Mouse (Mus musculus): ENCODE measurements around the gene Ltc4s. TPM values are rescaled to one million over a fixed set of nuclear protein-coding genes. Genes with fewer than 3 reads are reported as not detected.
A peak's percentile ranks its signal among the peaks of the same experiment; 100 is the strongest.

Ltc4s gene
- polyA plus RNA-seq, 1 experiment from 2014 or later, result 2.9 TPM

- Histone ChIP-seq H3K9ac (replicated peaks) (peak overlapping the region; percentile 30; the same call in 1 of the 2 replicates), H3K4me3 (replicated peaks) (peak overlapping the region; percentile 80; the same call in 1 of the 2 replicates), H3K36me3 (no peaks in the 10 kb centered on the region), H3K9me3 (replicated peaks) (no peaks in the 10 kb centered on the region), H3K4me2 (peak overlapping the region; percentile 91), H3K4me1 (peaks cover 47% of the 10 kb centered on the region), H3K27me3 (replicated peaks) (no peaks in the 10 kb centered on the region), H3K27ac (replicated peaks) (no peak overlapping the region)
- no peak for ATAC-seq (ENCODE audit: low FRiP score)
- 44% methylated on average over 7 of the region's 7 CpGs for WGBS
Measured at GRCm38 (mm10) chr11:50222559-50223276, 15.7 kb downstream of the Ltc4s start.

DNA sequence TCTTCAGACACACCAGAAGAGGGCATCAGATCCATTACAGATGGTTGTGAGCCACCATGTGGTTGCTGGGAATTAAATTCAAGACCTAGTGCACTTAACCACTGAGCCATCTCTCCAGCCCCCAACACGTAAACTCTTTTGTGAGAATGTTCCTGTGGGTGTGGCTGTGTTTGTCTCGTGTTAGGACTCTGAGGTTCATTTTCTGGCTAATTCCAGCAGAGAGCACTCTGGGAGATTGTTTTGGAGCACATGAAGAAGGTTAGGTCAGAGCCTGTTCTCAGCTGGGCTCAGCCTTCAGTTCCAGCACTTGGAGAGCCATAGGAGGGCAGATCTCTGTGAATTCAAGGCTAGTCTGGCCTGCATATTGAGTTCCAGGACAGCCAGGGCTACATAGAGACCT is 18.6 kb downstream of the Ltc4s start:
- WGBS, result 48% methylated on average over 2 of the region's 2 CpGs
- Histone ChIP-seq H3K4me3 (replicated peaks) (no peak overlapping the region), H3K27ac (replicated peaks) (no peak overlapping the region), H3K4me2 (no peak overlapping the region), H3K36me3 (no peaks in the 10 kb centered on the region), H3K9ac (replicated peaks) (no peak overlapping the region), H3K4me1 (peaks cover 42% of the 10 kb centered on the region), H3K9me3 (replicated peaks) (no peaks in the 10 kb centered on the region), H3K27me3 (replicated peaks) (no peaks in the 10 kb centered on the region)
- ATAC-seq (ENCODE audit: low FRiP score), result no peak

DNA sequence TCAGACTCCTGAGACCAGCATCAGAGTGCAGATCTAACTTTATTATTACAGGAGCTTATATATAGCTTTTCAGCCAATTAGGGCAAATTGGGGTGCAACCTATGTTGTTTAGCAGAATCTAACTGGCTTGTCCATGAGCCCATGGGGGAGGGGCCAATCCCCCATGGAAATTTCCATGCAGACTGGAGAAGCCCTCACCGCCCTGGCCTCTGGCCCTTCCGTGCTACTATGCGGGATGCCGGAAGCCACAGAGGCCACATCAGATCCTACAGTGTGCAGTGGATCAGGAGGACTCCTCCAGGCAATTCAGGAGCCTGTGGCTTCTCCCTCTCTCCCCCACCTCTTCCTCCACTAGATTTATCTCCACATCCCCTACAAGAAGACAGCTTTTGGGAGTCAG is 20.6 kb downstream of the Ltc4s start:
- H3K36me3 ChIP-seq, result no peaks in the 10 kb centered on the region
- no peak overlapping the region for H3K4me2 ChIP-seq
- 71% methylated on average over 4 of the region's 4 CpGs for WGBS
- H3K4me1 ChIP-seq, result peaks cover 27% of the 10 kb centered on the region
- no peak overlapping the region for H3K4me3 ChIP-seq (replicated peaks)
- no peak overlapping the region for H3K27ac ChIP-seq (replicated peaks)
- H3K9me3 ChIP-seq (replicated peaks), result no peaks in the 10 kb centered on the region
- H3K9ac ChIP-seq (replicated peaks), result no peak overlapping the region
- no peak for ATAC-seq (ENCODE audit: low FRiP score)
- H3K27me3 ChIP-seq (replicated peaks), result no peaks in the 10 kb centered on the region

DNA sequence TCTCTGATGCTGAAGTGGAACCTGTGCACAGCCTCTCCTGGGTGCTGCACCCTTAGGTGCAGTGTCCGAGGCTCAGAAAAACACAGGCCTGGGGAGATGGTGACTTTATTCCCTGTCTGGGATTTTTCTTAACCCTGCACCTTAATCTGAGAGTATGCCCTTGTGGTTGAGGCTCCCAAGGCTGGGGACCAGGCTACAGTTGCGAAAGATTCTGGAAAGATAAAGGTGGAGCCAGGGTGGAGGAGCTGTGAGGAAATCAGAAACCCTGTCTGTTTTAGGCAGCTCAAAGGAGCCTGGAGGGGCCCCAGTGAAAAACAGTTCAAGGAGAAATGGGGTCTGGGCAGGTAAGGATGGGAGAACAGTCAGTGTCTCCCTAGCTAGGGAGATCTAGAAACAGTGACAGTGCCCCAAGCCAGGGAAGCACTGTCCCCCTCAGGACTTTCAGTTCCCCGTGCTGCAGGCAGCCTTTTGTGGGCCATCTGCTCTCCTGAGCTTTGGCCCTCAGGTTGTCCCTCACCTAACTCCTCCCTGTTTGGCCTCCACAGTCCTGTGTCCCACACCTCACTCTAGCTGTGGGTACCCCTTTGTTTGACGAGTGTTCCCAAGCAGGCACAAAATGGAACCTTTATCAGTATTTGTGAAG is 21.6 kb downstream of the Ltc4s start:
- Histone ChIP-seq H3K9ac (replicated peaks) (no peak overlapping the region), H3K4me2 (no peak overlapping the region), H3K9me3 (replicated peaks) (no peaks in the 10 kb centered on the region), H3K36me3 (no peaks in the 10 kb centered on the region), H3K4me3 (replicated peaks) (no peak overlapping the region), H3K27me3 (replicated peaks) (no peaks in the 10 kb centered on the region), H3K4me1 (peaks cover 22% of the 10 kb centered on the region), H3K27ac (replicated peaks) (no peak overlapping the region)
- ATAC-seq (ENCODE audit: low FRiP score), result no peak
- WGBS, result 84% methylated on average over 4 of the region's 4 CpGs

DNA sequence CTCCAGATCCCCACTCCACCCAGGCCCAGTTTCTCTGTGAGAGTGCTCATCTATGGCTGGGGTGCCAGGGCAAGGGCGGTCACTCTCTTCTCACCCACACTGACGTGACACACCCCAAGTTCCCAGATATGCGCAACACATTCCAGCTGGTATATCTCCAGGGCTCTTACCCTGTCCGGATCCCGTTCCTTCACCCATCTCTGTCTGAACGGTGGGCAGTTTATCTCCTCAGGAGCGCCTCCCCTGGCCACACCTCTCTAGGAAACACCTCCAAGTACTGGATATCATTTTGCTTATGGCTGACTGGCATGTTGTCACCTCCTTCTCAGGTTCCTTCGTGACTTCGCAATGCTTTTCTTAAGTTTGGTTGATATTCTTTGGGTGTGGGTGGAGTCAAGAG is 22.8 kb downstream of the Ltc4s start:
- no peaks in the 10 kb centered on the region for H3K9me3 ChIP-seq (replicated peaks)
- H3K9ac ChIP-seq (replicated peaks), result 0 out of 2 replicates have a peak overlapping the region, but pooled peaks have one; percentile 21
- H3K27me3 ChIP-seq (replicated peaks), result no peaks in the 10 kb centered on the region
- H3K4me1 ChIP-seq, result peaks cover 32% of the 10 kb centered on the region
- WGBS, result 27% methylated on average over 9 of the region's 9 CpGs
- ATAC-seq (ENCODE audit: low FRiP score), result no peak
- peak overlapping the region; percentile 35 for H3K4me2 ChIP-seq
- no peaks in the 10 kb centered on the region for H3K36me3 ChIP-seq
- H3K27ac ChIP-seq (replicated peaks), result peak overlapping the region; percentile 48; the same call in 1 of the 2 replicates
- H3K4me3 ChIP-seq (replicated peaks), result no peak overlapping the region

DNA sequence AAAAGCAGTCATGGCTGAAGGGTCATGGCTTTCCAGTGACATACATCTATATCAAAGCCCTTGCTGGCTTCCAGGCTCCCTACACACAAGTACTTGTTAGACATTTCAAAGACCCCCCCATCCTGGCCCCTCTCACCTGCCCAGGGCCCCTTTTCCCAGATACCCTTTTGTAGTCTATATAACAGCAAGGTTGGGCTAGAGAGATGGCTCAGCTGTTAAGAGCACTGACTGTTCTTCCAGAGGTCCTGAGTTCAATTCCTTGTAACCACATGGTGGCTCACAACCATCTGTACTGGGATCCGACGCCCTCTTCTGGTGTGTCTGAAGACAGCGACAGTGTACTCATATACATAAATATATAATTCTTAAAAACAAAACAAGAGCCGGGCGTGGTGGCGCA is 23.8 kb downstream of the Ltc4s start:
- H3K4me1 ChIP-seq, result peaks cover 33% of the 10 kb centered on the region
- no peak overlapping the region for H3K4me2 ChIP-seq
- ATAC-seq (ENCODE audit: low FRiP score), result no peak
- H3K4me3 ChIP-seq (replicated peaks), result no peak overlapping the region
- no peaks in the 10 kb centered on the region for H3K27me3 ChIP-seq (replicated peaks)
- 92% methylated on average over 6 of the region's 6 CpGs for WGBS
- H3K36me3 ChIP-seq, result no peaks in the 10 kb centered on the region
- no peak overlapping the region for H3K27ac ChIP-seq (replicated peaks)
- no peaks in the 10 kb centered on the region for H3K9me3 ChIP-seq (replicated peaks)
- H3K9ac ChIP-seq (replicated peaks), result no peak overlapping the region

DNA sequence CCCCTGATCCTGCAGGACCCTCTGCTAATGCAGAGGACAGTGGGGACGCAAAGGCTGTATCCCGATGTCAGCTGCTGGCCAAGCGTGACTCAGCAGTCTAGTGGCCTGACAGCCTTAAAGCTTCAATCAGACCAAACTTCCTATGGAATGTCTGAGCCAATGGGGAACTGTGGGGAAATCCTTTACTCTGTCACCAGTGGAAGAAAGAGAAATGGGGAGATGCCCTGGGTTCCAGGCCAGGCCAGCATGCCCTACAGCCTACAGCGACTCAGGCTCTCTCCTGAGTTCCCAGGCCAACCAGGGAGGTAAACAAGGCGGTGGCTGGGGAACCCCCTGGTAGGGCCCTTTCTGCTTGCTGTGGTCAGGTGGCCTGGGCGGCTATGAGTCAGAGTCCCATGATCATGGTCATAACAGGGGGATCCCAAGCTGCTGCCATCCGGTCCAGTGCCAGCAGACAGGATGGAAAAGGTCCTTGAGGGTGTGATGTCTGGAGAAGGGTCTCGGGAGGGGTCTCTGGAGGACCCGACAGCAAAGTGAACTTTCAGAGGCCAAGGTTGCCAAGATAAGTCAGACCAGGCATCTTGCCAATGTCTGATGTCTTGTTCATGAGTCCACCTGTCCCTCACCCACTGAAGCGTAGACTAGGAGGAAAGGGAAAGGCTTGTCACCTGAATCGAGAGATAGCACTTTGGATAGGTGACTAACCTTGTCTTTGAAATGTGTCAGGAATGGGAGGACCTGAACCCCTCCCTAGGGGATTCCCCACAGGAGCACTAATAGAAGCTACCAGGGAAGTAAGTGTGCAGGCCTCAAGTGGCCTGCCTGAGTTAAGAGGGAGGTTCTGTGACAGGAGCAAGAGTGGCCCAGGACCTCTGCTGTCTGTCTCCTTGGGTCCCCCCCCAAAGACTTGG is 25.3 kb downstream of the Ltc4s start:
- Histone ChIP-seq H3K4me2 (no peak overlapping the region), H3K27ac (replicated peaks) (no peak overlapping the region), H3K4me3 (replicated peaks) (no peak overlapping the region), H3K27me3 (replicated peaks) (no peaks in the 10 kb centered on the region), H3K9ac (replicated peaks) (no peak overlapping the region), H3K4me1 (peaks cover 43% of the 10 kb centered on the region), H3K36me3 (no peaks in the 10 kb centered on the region), H3K9me3 (replicated peaks) (no peaks in the 10 kb centered on the region)
- ATAC-seq (ENCODE audit: low FRiP score), result no peak
- WGBS, result 71% methylated on average over 11 of the region's 11 CpGs

DNA sequence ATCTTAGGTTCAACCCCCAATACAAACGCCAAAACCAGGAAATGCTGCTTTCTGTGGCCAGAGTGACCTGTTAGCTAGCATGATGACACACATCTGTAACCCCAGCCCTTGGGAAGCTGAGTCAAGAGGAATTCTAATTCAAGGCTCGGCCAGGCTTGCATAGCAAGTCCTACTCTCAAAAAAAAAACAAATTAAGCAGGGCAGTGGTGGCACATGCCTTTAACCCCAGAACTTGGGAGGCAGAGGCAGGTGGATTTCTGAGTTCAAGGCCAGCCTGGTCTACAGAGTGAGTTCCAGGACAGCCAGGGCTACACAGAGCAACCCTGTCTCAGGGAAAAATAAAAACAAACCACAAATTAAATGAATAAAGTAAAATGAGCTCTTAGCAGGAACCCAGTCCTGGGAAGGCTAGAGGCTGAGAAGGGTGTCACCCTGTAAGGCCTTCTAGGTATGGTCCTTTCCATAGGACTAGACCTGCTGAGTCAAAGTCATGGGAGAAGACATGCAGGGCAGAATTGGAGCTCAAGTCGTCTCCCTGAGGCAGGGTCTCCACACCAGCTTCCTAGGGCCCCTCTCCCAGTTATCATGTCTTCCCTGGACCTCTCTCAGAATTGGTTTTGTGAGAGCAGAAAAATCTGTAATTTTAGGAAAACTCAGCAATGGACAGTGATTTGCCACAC is 26.2 kb downstream of the Ltc4s start:
- 76% methylated on average over 3 of the region's 3 CpGs for WGBS
- H3K9me3 ChIP-seq (replicated peaks), result no peaks in the 10 kb centered on the region
- ATAC-seq (ENCODE audit: low FRiP score), result no peak
- no peak overlapping the region for H3K4me2 ChIP-seq
- no peak overlapping the region for H3K9ac ChIP-seq (replicated peaks)
- H3K4me3 ChIP-seq (replicated peaks), result no peak overlapping the region
- H3K27me3 ChIP-seq (replicated peaks), result no peaks in the 10 kb centered on the region
- peaks cover 46% of the 10 kb centered on the region for H3K4me1 ChIP-seq
- no peak overlapping the region for H3K27ac ChIP-seq (replicated peaks)
- peaks cover 8% of the 10 kb centered on the region for H3K36me3 ChIP-seq

DNA sequence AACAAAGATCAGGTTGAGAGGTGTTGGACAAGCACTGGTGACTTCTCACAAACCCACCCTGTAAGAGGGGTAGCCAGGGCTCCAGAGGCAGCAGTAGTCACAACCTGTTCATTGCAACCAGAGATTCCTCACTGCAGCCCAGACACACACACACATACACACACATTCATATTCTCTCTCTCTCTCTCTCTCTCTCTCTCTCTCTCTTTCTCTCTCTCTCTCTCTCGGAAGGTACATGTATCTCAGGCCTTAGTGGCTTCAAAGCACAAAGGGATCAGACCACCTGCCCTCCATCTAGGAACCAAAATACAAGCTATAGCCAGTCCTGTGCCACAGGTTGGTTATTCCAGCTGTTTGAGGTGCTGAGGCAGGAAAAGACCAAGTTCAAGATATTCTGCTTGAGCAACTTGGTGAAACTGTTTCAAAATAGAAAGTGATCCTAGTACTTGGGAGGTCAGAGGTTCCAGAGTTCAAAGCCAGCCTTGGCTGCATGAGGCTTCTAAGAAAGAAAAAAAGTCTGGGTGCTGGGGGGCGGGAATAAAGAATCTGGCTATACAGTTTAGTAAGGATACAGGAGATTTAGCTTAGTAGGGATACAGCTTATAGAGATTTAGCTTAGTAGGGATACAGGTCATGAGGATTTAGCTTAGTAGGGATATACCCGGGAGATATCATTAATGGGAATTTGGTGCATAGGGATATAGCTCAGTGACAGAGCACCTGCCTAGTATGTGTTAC is 26.9 kb downstream of the Ltc4s start:
- peak overlapping the region; percentile 98 for H3K27ac ChIP-seq (replicated peaks)
- peaks cover 15% of the 10 kb centered on the region for H3K36me3 ChIP-seq
- no peaks in the 10 kb centered on the region for H3K9me3 ChIP-seq (replicated peaks)
- H3K4me1 ChIP-seq, result peaks cover 46% of the 10 kb centered on the region
- H3K27me3 ChIP-seq (replicated peaks), result no peaks in the 10 kb centered on the region
- ATAC-seq (ENCODE audit: low FRiP score), result no peak
- H3K4me2 ChIP-seq, result peak overlapping the region; percentile 75
- H3K4me3 ChIP-seq (replicated peaks), result peak overlapping the region; percentile 98
- H3K9ac ChIP-seq (replicated peaks), result peak overlapping the region; percentile 99
- WGBS, result 93% methylated on average over 3 of the region's 3 CpGs

- peak within 1 kb of the TSS; percentile 99 for H3K9ac ChIP-seq (replicated peaks)
- peaks cover 24% of the 10 kb centered on the region for H3K36me3 ChIP-seq
- no peaks in the 10 kb centered on the region for H3K27me3 ChIP-seq (replicated peaks)
- peak within 1 kb of the TSS; percentile 75 for H3K4me2 ChIP-seq
- WGBS, result 1% methylated on average over 42 of the region's 48 CpGs
- no peaks in the 10 kb centered on the region for H3K9me3 ChIP-seq (replicated peaks)
- H3K4me3 ChIP-seq (replicated peaks), result peak within 1 kb of the TSS; percentile 98
- peaks cover 37% of the 10 kb centered on the region for H3K4me1 ChIP-seq
- ATAC-seq (ENCODE audit: low FRiP score), result peak; percentile 80
- peak within 1 kb of the TSS; percentile 98 for H3K27ac ChIP-seq (replicated peaks)
Measured at GRCm38 (mm10) chr11:50210505-50211151, 27.8 kb downstream of the Ltc4s start, which contains the start of the genes Sqstm1 and Mgat4b. Gene Sqstm1 (minus strand): TSS chr11:50210827. Gene Mgat4b (plus strand): TSS chr11:50210890.
